Mouse (Mus musculus): ENCODE data around the gene Prim1.

Prim1 gene

DNA sequence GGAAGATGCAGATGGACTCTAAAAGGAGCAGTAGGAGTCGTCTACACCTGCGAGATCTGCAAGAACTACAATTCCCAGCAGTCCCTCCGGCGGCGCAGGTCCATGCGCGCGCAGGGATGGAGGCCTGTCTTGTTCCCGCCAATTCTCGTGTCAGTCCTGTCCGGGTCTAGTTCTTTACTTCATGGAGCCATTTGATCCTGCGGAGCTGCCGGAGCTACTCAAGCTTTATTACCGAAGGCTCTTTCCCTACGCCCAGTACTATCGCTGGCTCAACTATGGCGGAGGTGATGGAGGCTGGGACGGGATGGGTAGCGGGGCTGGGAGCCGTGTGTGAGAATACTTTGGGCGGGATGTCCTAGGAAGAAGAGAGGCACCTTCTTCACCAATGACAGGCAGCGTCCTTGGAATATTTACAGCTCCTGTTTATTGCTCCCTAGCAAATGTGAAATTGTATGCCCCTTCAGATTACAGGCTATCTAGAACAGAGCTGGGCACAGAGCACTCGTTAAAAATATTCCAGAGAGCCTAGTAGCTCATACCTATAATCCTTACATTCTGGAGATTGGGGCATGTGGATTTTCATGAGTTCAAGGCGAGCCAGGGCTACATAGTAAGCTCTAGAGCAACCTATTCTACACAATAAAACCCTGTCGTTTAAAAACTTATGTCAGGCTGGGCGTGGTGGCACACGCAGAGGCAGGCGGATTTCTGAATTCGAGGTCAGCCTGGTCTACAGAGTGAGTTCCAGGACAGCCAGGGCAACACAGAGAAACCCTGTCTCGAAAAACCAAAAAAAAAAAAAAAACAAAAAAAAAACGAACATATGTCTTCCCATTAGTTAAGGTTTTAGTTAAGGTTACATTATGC lies at the start of gene Prim1:
TSS of gene Prim1 (plus strand) at position 101 of the 867 bp plus-strand sequence.
- peak; percentile 74 for DNase-seq

DNA sequence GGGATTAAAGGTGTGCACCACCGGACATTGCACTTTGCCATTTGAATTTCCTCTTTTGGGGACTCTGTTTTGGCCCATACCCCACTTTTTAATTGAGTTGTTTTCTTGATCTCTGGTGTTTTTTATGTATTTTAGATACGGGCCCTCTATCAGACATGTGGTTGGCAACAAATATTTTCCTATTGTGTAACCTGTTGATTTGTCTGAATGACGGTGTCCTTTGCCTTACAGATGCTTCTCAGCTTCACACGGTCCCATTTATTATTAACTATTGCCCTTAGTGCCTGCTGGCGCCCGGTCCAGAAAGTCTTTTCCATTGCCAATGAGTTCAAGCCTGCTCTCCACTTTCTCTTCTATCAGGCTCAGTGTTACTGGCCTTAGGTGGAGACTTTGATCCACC lies 48.5 kb upstream of the Prim1 start:
- DNase-seq, result no peak

DNA sequence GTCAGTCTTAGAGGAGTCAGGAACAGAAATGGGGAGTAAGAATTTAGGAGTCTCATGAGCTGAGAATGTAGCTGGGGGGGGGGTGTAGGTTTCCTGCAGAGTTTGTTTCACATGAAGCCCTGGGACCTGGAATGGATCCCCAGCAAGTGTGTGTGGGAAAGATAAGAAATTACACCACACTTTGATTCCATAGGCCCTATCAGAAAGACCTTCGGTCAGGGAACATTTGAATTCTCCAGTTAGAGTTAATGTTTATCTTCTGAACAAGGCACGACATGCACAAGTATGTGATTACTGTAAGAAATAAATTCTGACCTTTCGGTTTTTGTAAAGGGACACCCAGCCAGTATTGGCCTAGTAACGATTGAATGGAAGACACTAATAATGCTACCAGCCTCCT lies 45.1 kb upstream of the Prim1 start:
- DNase-seq, result no peak

DNA sequence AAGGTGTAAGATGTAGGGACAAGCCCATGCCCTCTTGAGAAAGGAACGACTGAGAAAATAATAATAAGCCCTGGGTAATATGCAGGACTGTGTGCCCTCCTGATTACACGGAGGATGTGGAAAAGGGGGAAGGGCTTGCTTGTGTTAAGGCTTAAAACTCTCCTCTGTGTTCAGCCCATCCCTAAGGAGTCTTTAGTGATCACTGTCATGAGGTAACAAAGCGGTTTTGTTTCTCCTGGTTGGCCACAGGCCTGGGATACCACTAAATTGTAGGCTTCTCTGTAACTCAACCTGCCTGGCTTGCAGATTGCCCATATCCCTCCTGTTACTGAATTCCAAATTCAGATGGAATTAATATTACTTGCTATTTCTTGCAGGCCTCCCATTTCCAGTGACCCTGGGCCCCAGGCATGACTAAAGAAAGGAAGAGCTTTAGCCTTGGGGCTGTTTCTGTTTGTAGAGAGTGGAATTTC lies 44.6 kb upstream of the Prim1 start:
- DNase-seq, result no peak

DNA sequence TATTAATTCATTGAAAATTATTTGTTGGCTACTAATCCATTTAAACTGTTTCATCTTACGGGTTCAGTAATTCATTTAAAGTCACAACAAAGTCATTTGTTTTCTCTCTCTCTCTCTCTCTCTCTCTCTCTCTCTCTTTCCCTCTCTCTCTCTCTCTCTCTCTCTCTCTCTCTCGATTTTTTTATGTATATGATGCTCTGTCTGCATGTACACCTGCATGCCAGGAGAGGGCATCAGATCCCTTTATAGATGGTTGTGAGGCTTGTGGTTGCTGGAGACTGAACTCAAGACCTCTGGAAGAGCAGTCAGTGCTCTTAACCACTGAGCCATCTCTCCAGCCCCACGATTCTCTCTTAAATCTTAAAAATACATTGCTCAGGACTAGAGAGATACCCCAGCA lies 43.8 kb upstream of the Prim1 start:
- no peak for DNase-seq

DNA sequence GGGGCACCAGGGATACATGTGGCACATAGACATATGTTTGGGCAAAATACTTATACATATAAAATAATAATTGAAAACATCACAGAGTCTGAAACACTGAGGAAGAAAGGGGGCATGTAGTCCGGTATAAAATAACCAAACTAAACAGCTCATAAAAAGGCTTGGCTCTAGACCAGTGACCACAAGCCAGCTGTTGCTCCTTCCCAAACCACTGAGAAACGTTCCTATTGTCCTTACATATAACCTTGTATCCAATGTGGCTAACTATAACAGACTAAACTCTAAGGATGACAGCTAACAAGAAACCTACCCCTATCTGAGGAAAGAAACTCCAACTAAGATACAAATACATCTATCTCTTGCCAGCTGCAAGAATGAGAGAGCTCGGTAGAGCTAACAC lies 40.9 kb upstream of the Prim1 start:
- no peak for DNase-seq

DNA sequence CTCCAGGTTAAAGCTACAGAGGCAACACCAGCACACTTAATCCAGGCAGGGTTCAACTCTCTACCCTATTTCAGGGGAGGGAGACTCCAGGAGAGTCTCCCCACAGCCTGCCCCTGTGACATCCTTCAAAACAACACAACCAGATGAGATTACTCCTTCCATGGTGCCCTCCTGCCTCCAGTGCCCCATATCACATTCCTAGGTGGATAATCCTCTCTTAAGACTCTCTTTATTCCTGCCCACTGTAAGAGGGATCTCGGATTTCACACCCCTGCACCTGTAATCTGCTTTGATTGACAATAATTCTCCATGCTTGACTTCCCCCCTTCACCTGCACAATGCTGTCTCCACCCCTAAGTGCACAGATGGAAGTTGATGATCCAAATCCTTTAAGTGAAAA lies 39.5 kb upstream of the Prim1 start:
- DNase-seq, result no peak

DNA sequence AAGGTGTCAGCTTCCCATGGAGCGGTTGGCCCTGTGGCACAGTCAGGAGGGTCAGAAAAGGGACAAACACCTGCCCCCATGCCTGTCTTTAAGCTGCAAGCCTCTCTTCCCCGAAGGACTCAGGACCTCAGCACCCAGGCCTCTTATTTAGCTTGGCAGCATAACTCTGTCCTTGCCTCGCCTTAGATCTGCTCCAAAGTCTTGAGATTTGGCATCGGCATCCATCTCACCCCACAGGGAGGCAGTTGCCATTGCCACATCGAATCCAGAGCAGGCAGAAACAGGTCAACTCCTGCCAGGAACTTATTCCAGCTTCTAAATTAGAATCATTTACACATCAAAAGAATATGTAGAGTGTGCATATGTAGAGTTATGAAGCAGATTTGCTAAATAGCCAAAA lies 30.3 kb upstream of the Prim1 start:
- no peak for DNase-seq

DNA sequence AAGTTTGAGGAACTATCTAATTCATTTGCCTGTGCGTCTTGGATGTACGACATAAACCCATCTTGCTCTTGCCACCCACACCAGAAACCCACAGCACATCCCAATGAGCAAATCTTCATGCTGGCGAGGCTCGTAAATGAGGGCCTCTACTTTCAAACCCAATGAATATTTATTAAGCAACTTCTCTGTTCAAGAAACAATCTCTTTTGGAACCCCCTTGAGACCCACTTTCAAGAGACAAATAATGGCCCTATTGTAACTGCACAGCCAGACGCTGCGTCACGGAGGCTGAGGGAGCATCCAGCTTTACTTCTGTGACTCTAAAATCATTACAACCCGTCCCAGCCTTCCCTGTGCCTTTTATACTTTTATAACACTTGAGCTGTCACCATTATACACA lies 29.4 kb upstream of the Prim1 start:
- DNase-seq, result no peak

DNA sequence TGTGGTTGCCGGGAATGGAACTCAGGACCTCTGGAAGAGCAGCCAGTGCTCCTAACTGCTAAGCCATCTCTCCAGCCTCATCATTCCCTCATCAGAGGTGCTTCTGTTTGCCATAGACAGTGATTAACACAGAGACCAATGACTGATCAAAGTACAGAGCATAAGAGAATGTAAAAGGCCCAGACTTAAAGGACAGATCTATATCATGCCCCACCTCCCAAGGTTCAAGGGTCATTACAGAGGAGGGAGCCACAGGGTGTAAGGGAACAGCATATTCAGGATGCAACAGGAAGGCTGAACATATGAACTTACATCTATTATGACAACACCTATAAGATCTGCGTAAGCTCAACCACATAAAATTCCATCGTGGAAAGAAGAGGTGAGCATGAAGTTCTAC lies 18.3 kb upstream of the Prim1 start:
- no peak for DNase-seq

DNA sequence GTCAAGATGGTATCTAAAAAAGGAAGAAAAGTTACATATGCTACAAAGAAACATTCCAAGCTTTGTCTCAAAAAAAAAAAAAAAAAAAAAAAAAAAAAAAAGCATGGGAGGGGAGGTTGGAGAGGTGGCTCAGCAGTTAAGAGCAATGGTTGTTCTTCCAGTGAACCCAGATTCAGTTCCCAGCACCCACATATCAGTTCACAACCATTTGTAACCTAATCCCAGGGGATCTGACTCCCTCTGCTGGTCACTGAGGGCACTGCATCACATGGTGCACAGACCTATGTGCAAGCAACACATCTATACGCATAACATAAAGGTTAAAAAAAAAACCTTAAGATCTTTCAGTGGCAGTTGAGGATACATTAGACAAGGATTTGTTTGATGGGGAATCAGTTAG lies 16.7 kb upstream of the Prim1 start:
- DNase-seq, result no peak

DNA sequence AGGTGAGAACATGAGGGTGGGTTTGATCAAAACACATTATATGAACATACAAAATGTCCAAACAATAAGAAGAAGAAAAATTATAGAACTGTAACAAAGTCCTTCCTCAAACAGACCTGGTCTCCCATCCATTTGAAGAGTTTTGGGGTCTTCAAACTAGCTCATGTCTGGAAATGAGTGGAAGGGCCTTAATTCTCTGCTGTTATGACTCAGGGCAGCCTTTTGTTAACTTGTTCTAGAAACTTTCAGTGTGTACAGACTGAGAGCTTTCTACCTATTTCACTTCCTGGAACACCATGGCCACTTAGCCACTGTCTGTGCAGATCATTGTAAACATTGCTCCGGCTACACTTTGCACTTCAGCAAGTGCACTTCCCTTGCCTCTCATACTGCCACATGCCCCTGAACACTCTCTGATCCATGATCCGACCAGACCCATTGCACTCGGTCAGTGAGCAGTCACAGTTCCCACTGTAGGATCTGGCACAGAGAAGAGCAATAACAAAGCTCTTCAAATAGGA lies 11.6 kb upstream of the Prim1 start:
- no peak for DNase-seq

DNA sequence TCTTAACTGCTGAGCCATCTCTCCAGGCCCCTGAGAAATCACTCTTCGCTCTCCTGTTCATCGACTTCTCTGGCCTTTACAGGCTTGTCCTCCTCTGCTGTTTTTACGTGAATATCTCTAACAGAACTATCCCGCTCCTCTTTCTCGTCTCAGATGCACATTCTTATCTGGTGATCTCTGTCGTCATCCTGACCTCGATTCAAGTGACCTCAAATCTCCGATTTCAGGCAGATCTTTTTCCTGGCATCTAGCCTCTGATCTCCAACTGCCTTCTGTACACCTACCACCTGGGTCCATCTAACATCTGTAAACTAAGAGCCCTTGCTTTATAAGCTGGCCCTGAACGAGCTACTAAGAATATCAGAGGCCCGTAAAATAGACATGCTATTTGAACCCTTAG lies 10.1 kb upstream of the Prim1 start:
- DNase-seq, result no peak

DNA sequence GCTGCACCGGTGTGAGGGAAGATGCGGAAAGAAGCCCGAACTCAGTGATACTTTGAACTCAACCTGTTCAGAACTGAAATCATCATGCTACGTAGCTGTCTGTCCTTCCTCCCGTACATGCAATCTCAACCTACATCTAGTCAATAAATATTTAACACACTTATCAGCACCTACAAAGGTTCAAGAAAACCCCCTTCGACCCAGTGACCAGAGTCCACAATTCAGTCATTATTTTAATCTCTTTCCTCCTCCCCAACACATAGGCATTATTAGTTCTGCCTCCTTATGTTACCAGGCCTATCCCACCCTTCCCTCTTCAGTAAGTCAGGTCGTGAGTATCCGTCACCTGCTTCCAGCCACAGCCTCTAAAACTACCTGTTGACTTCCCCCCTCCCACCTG lies 9.5 kb upstream of the Prim1 start:
- DNase-seq, result no peak

DNA sequence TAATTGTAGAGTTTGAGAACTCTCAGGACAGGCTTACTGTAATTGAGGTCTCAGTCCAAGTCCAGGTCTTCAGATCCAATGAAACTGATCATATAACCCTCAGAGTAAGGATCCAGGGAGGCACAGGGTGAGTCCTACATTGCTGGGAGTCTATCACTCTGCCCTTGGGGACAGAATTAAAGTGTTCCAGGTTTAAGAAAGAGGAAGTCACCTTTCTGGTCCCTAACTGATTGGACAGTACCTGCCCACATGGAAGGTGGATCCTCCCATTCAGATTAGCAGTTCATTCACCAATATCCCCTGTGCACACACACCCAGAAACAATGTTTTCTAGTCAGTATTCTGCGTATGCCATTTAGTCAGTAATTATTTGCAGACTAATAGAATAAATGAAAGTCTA lies 7.5 kb upstream of the Prim1 start, which contains the start of gene Hsd17b6:
TSS of gene Hsd17b6 (minus strand) at position 166 of the 400 bp plus-strand sequence.
- no peak for DNase-seq

DNA sequence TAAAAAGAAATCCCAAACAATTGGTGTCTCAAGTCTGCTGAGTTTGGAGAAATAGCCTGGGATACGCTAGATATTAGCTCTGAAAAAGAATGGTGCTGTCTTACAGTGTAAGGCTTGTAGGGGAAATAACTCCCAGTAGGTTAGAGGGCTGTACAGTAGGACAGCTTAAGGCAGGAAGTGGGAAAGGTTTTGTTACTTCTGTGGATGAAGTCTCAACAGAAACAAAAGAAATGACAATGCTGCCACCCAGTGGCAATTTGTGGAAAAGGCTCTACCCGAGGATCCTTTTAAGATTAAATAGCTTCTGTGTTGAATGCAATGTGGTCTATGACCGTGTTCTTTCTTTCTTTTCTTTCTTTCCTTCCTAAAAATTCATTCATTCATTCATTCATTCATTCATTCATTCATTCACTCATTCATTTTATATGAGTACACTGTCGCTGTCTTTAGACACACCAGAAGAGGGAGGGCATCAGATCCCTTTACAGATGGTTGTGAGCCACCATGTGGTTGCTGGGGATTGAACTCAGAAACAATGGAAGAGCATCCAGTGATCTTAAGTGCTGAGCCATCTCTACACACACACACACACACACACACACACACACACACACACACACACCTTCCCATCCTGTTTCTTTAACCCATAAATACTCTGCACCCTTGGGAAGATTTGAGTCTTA lies 6.6 kb upstream of the Prim1 start:
- peak; percentile 85 for DNase-seq

DNA sequence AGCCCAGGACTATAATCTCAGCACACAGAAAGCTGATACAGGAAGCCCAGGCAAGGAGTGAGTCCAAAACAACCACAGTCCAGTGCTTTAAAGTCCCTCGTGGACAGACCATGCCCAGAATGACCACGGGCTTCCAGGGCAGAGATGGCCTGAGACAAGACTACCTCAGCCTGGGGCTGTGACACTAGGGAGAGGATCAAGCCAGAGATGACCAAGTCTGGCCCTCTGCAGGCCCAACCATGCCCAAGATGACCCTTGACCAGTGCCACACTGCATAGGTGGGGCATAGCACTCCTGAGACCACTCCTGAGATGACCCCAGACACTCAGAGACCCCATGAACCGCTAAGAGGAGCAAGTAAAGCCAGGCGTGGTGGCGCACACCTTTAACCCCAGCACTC lies 5.2 kb upstream of the Prim1 start:
- DNase-seq, result no peak

DNA sequence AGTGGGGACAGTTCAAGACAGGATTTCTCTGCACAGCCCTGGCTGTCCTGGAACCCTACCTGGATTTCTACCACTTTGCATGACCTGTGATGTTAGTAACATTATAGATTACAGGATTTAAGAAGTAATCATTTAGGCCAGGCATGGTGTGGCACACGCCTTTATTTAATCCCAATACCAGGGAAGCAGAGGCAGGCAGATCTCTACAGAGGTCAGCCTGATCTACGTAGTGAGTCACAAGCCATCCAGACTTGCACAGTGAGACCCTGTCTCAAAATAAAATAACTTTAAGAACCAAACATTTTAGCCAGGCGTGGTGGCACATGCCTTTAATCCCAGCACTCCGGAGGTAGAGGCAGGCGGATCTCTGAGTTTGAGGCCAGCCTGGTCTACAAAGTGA lies 7.2 kb downstream of the Prim1 start:
- no peak for DNase-seq

DNA sequence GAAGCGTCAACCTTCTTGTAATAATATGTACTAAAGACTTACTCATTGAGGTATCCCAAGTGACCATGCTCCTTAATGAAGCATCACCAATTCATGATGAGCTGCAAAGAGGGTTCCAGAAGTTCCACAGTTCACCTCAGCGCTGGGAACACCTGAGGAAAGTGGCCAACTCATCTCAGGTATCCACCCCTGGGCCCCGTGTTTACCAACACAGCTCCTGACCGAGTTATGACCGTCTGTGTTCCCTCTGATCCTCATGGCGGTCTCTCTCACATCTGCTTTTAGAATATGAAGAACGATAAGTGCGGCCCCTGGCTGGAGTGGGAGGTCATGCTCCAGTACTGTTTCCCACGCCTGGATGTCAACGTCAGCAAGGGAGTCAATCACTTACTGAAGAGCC lies 8.5 kb downstream of the Prim1 start:
- no peak for DNase-seq

DNA sequence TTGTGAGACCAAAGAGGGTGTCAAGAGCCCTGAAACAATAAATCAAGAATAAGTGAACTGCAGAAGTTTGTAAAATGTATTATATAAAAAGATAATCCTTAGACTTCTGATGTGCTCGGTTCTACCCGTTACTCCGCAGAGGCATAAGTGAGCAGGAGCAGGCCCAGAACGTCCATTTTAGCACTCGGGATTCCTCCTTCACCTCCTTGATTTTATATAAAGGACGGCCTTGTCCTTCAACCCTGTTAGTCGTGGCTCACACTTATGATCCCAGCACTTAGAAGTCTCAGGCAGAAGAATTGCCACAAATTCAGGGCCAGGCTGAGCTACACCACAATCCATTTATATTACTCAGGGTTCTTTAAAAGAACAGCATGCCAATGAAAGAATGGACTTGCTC lies 15.0 kb downstream of the Prim1 start:
- no peak for DNase-seq

DNA sequence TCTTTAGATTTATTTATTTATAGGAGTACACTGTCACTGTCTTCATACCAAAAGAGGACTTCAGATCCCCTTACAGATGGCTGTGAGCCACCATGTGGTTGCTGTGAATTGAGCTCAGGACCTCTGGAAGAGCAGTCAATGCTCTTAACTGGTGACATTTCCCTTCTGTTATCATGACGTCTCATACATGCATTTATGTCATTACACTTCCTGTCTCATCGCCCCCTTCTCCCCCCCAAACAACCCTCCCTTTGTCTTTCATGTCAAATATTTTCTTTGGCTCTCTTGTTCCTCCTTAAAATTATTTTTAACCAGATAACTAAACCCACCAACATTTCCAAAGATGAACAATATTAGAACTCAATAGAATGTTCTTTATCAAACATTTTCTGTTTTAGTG lies 15.9 kb downstream of the Prim1 start:
- no peak for DNase-seq

DNA sequence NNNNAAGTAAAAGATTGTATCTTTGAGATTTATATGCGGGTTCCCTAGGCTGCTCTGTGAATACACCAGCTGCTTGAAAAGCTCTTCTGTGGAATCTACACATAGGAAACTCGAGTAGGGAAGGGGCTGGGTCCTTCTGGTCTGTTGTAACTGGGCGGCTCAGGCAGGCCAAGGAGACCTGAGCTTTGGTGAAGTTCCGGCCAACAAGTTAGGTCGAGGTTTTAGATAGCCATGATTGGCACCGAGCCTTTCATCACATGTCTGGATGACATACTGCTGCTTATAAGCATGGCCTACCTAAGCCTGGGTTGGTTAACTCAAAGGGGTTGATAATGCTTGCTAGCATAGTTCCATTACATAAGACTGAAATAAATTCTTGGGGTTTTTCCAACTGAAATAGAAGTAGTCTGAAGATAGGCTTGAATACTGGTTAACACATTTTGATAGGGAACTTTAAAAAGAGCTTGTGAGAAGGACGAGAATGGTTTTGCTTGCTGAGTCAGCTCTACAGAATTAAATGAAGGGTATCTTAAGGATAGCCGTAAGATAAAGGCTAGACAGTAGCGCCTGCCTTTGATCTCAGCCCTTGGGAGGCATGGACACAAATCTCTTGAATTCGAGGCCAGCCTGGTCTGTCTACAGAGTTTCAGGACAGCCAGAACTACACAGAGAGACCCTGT lies 21.9 kb downstream of the Prim1 start:
- DNase-seq, result peak; percentile 43

DNA sequence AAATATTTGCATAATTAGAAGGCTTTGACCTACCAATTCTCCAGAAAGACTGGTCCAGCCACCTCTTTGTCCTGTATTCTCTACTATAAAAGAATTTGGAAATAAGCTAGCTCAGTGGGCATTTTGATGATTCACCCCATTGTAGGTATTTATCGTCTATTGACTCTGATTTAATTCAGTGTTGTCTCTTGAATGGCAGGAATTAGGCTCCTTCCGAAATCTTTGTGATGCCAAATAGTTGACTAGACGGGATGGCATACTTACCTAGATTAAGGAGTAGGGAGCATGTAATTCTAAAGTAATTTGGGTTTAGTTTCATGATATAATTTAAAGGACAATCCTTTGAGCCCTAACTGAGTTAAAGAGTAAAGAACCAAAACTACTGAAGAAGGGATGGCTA lies 23.0 kb downstream of the Prim1 start:
- no peak for DNase-seq

DNA sequence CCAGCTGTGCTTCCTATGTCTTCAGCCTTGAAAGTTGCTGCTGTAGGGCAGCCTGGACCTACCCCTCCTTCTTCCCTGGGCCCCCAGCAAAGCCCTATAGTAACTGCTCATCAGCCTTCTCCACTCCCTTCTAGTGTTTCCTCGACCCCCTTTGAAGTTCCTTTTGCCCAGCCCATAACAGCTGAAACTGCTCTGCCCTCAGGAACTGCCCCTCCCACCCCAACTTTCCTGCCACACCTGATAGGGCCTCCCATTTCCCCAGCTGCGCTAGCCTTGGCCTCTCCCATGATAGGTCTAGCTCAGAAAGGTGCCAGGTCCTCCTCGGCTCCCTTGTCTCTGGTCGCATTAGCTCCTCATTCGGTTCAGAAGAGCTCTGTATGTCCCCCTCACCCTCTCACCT lies 24.2 kb downstream of the Prim1 start:
- DNase-seq, result no peak
